Mouse (Mus musculus): ENCODE results near the gene Slco3a1.

- TF ChIP-seq ZNF384 (IDR thresholded peaks at IDR 0.05; ENCODE audit: low read depth, low read length) (no peak), CHD2 (IDR thresholded peaks at IDR 0.05; ENCODE audit: low read depth, low read length) (no peak)
Observed at GRCm38 (mm10) chr7:74363440-74363839, 191.1 kb downstream of the Slco3a1 start.
